Mouse (Mus musculus) embryonic facial prominence, embryonic 12.5 days (tissue): ENCODE measurements around the gene Ubxn1. TPM values are rescaled to one million over a fixed set of nuclear protein-coding genes. Genes with fewer than 3 reads are reported as not detected.
"Not testable (repeated sequence)": the region's sequence is repeated elsewhere in the genome, so short reads cannot be mapped to it uniquely, and the experiment has no call there.

Source experiments
- ATAC-seq: fragments of 200-750 bp; cut with Nextera tagmentation; 2 replicates; pipeline ENCODE4 v1.8.0; 2017; ENCODE audit not compliant: insufficient number of reproducible peaks, insufficient read depth, low FRiP score, low TSS enrichment
- H3K27ac ChIP-seq: fragments of 300-500 bp; sonication (generic); 2 replicates; pipeline ENCODE4 v1.5.1; 2016; ENCODE audit warnings: mild to moderate bottlenecking
- H3K27me3 ChIP-seq: fragments of 300-500 bp; sonication (generic); 2 replicates; pipeline ENCODE4 v1.6.1; 2016; ENCODE audit warnings: mild to moderate bottlenecking, moderate library complexity
- H3K36me3 ChIP-seq: fragments of 300-500 bp; sonication (generic); 2 replicates; pipeline ENCODE4 v1.6.1; 2016; ENCODE audit warnings: mild to moderate bottlenecking
- H3K4me1 ChIP-seq: fragments of 300-500 bp; sonication (generic); 2 replicates; pipeline ENCODE4 v1.6.1; 2016
- H3K4me2 ChIP-seq: fragments of 300-500 bp; sonication (generic); replicated peaks from 2 replicates; pipeline ENCODE4 v1.6.1; 2016; ENCODE audit warnings: mild to moderate bottlenecking, moderate library complexity
- H3K4me3 ChIP-seq: fragments of 300-500 bp; sonication (generic); 2 replicates; pipeline ENCODE4 v1.5.1; 2016; ENCODE audit warnings: mild to moderate bottlenecking
- H3K9ac ChIP-seq: fragments of 300-500 bp; sonication (generic); 2 replicates; pipeline ENCODE4 v1.6.1; 2016; ENCODE audit warnings: mild to moderate bottlenecking, moderate library complexity
- H3K9me3 ChIP-seq: fragments of 300-500 bp; sonication (generic); 2 replicates; pipeline ENCODE4 v1.6.1; 2016; ENCODE audit warnings: mild to moderate bottlenecking, moderate library complexity
- WGBS: fragments of 180-500 bp; shearing (Covaris S2); methylation state at CpG from one replicate; pipeline ENCODE4 v1.1.7; 2016; 5-methylcytosine and 5-hydroxymethylcytosine counted together
- polyA plus RNA-seq: library from polyadenylated mRNA; unstranded; fragments of >200 nt; fragmentation: Nextera tagmentation; extraction: Ambion mirVana; gene quantifications from 2 replicates; pipeline ENCODE4 v1.2.1, GENCODE M21; 2016

The Ubxn1 gene
- polyA plus RNA-seq, 1 experiment from 2014 or later, result 189 TPM

DNA sequence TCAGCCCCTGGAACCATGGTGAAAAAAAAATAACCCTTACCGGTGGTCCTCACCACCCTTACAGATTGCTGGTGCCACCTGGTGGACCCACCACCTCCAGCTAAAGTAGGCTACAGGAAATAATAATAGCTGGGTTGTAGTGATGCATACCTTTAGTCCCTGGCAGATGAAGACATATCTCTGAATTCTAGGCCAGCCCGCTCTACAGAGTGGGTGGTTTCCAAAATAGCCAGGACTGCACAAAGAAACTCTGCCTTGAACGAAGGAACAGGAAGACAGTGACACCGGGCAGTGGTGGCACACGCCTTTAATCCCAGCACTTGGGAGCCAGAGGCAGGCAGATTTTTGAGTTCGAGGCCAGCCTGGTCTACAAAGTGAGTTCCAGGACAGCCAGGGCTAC lies 7.0 kb upstream of the Ubxn1 start:
- Histone ChIP-seq H3K4me3 (no peak overlapping the region), H3K4me2 (no peak overlapping the region), H3K9me3 (no peaks in the 10 kb centered on the region), H3K27ac (no peak overlapping the region), H3K4me1 (no peaks in the 10 kb centered on the region), H3K36me3 (no peaks in the 10 kb centered on the region), H3K27me3 (no peaks in the 10 kb centered on the region), H3K9ac (no peak overlapping the region)
- ATAC-seq, result no peak
- 85% methylated on average over 6 of the region's 6 CpGs for WGBS

DNA sequence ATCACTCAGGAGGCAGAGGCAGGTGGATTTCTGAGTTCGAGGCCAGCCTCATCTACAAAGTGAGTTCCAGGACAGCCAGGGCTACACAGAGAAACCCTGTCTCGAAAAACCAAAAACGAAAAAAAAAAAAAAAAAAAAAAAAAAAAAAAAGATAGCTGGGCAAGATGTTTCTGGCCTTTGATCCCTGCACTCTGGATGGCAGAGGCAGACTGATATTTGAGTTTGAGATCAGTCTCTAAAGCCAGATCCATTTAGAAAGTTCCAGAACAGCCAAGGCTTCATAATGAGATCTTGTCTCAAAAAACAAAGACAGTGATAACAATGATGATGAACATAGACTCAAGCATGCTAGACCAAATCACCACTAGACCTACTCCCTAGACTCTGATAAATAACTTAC lies 915 bp upstream of the Ubxn1 start:
- Histone ChIP-seq H3K36me3 (peaks cover 23% of the 10 kb centered on the region), H3K4me2 (peak overlapping the region; percentile 88; the same call in 1 of the 2 replicates), H3K4me3 (peak overlapping the region; percentile 98; the same call in 1 of the 2 replicates)
- ATAC-seq, H3K27me3 ChIP-seq, H3K9me3 ChIP-seq, H3K4me1 ChIP-seq, H3K9ac ChIP-seq, H3K27ac ChIP-seq: not testable (repeated sequence)
- 63% methylated on average over 3 of the region's 3 CpGs for WGBS

DNA sequence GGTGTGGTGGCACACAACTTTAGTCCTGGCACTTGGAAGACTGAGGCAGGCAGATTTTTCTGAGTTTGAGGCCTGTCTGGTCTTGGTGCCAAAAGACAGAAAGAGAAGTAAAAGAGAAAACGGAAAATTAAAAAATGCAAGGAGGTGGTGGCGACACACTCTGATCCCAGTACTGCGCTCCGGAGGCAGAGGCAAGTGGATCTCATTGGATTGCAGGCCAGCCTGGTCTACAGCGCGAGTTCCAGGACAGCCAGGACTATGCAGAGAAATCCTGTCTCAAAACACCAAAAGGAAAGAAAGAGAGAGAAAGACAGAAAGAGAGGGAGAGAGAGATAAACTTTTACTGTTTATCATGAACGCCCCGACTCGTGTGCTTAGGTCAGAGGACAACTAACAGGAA lies 458 bp upstream of the Ubxn1 start:
- ATAC-seq, result no peak; the same call in 1 of the 2 replicates

DNA sequence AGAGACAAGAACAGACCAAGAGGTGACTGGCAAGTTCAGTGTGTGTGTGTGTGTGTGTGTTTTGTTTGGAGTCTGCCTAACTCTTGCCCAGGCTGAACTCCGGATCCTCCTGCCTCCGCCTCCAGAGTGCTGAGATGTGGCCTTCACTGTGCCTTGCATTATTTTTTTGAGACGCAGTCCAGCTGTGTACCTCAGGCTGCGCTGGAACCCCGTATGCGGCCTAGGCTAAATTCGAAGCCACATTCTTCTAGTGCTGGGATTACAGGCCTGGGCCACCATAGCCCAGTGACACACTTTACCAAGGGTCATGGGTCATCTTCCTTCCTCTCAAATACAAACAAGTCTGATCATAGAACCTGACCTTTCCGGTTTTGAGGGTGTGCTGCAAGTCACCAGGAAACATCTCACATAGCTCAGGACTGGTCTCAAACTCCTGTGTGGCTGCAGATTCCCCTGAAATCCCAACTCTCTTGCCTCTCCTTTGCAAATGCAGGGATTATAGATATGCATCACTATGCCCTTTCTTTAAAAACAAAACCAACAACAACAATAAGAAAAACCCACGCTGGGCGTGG lies 1.1 kb downstream of the Ubxn1 start:
- 70% methylated on average over 10 of the region's 10 CpGs for WGBS
- Histone ChIP-seq H3K4me2 (peak overlapping the region; percentile 88), H3K9ac (peak overlapping the region; percentile 98), H3K27me3 (no peaks in the 10 kb centered on the region), H3K9me3 (no peaks in the 10 kb centered on the region), H3K27ac (no peak overlapping the region), H3K36me3 (peaks cover 42% of the 10 kb centered on the region), H3K4me3 (peak overlapping the region; percentile 98), H3K4me1 (peaks cover 7% of the 10 kb centered on the region)
- ATAC-seq, result no peak

More for the DNA sequence above, 458 bp upstream of the Ubxn1 start:
- peaks cover 7% of the 10 kb centered on the region for H3K4me1 ChIP-seq
- no peaks in the 10 kb centered on the region for H3K9me3 ChIP-seq
- H3K4me3 ChIP-seq, result peak overlapping the region; percentile 98
- peak overlapping the region; percentile 84 for H3K27ac ChIP-seq
- no peaks in the 10 kb centered on the region for H3K27me3 ChIP-seq
- peak overlapping the region; percentile 88 for H3K4me2 ChIP-seq
- H3K36me3 ChIP-seq, result peaks cover 28% of the 10 kb centered on the region
- 56% methylated on average over 9 of the region's 9 CpGs for WGBS
- peak overlapping the region; percentile 98 for H3K9ac ChIP-seq

DNA sequence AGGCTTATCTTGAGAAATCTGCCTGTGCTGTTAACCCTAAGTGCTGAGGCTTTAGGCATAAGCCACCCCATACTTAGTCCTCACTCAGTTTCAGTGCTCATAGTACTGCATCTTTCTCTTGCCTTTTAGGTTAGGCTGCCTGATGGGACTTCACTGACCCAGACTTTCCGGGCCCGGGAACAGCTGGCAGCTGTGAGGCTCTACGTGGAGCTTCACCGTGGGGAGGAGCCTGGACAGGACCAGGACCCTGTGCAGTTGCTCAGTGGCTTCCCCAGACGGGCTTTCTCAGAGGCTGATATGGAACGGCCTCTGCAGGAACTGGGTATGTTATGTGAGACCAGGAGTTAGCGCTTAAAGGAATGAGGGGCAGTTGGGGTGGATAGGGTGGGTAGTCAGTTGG lies 3.7 kb downstream of the Ubxn1 start:
- H3K4me3 ChIP-seq, result no peak overlapping the region
- WGBS, result 95% methylated on average over 7 of the region's 7 CpGs
- H3K9ac ChIP-seq, result no peak overlapping the region
- no peaks in the 10 kb centered on the region for H3K27me3 ChIP-seq
- peaks cover 45% of the 10 kb centered on the region for H3K36me3 ChIP-seq
- peaks cover 14% of the 10 kb centered on the region for H3K4me1 ChIP-seq
- H3K9me3 ChIP-seq, result no peaks in the 10 kb centered on the region
- ATAC-seq, result no peak
- no peak overlapping the region for H3K27ac ChIP-seq
- H3K4me2 ChIP-seq, result no peak overlapping the region

DNA sequence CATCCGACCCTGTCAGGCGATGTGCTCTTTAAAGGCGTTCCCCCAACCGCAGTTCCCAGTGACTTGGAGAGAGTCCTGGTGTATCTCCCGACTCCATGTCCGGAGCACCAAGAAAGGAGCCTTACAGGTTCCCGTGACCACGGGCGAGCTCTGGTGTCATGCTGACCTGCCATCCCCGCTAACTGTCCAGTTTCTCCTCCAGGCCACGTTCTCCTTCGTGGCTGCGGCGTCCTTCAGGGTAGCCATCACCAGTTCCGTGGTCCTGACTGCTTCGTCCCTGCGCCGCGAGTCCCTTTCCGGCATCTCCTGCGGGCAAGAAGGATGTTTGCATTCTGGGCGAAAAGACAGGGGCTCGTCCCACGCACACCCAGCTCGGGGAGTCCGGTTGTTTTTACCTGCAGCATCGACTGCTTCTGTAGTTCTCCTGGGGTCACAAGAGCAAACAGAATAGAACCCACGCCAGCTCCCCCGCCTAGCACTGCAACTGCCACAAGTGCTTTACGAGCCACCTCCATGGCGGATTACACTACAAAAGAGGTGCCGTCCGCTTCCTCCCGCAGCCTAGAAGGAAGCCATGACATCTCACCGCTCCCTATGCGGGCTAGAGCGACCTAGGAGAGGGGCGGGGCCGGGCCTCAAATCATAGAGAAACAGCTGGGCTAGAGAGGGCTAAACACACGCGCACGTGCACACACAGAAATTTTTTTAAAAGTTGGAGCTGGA lies 9.2 kb downstream of the Ubxn1 start, which contains the start of gene Uqcc3:
Gene Uqcc3 (minus strand): TSS at position 613 of the 723 bp plus-strand sequence.
- Histone ChIP-seq H3K27ac (peak within 1 kb of the TSS; percentile 71), H3K4me1 (peaks cover 9% of the 10 kb centered on the region; the same call in 1 of the 2 replicates), H3K9ac (peak within 1 kb of the TSS; percentile 89), H3K9me3 (no peaks in the 10 kb centered on the region), H3K4me2 (peak within 1 kb of the TSS; percentile 82), H3K36me3 (peaks cover 21% of the 10 kb centered on the region), H3K27me3 (no peaks in the 10 kb centered on the region), H3K4me3 (peak within 1 kb of the TSS; percentile 68)
- under 1% methylated on average over 42 of the region's 42 CpGs for WGBS
- peak; percentile 95 for ATAC-seq

DNA sequence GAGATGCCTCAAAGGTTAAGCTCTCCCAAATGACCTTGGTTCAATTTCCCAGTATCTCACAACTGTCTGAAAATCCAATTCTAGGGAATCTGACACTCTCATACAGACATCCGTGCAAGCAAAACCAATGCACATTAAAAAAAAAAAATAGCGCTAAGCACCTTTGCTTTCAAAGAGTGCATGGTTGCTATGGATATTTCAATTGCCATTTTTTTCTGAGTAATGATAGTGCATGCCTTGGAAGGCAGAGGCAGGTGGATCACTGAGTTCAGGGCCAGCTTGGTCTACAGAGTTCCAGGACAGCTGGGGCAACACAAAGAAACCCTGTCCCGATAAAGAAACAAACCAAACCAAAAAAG lies 9.7 kb downstream of the Ubxn1 start:
- Histone ChIP-seq H3K9me3 (no peaks in the 10 kb centered on the region), H3K27ac (no peak overlapping the region), H3K27me3 (no peaks in the 10 kb centered on the region), H3K9ac (peak overlapping the region; percentile 89), H3K4me1 (peaks cover 9% of the 10 kb centered on the region; the same call in 1 of the 2 replicates), H3K36me3 (peaks cover 16% of the 10 kb centered on the region), H3K4me3 (peak overlapping the region; percentile 68), H3K4me2 (peak overlapping the region; percentile 82)
- 20% methylated on average over 3 of the region's 3 CpGs for WGBS
- ATAC-seq, result no peak

DNA sequence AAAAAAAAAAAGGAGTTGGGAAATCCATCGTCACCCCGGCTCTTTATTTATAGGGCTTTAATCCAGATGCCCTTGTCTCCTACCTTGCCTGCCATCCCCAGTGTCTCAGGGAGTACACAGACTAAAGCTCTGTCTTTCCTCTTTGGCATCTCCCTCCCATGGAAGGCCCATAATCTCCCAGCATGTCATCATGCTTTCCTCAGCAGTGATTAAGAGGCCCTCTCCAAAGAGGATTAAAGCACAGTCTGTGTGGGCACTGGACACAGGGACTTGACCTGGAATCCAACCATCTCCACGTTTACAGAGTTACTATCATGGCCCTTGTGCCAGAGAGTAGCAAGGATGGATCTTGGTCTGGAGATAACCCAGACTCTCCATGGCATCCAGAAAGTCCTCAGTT lies 12.3 kb downstream of the Ubxn1 start, which contains the start of the genes Lbhd1 and Gm49403:
Gene Lbhd1 (plus strand): TSS at position 117 of the 400 bp plus-strand sequence.
Gene Gm49403 (plus strand): TSS at position 315 of the 400 bp plus-strand sequence.
- WGBS, result 78% methylated on average over 3 of the region's 3 CpGs

DNA sequence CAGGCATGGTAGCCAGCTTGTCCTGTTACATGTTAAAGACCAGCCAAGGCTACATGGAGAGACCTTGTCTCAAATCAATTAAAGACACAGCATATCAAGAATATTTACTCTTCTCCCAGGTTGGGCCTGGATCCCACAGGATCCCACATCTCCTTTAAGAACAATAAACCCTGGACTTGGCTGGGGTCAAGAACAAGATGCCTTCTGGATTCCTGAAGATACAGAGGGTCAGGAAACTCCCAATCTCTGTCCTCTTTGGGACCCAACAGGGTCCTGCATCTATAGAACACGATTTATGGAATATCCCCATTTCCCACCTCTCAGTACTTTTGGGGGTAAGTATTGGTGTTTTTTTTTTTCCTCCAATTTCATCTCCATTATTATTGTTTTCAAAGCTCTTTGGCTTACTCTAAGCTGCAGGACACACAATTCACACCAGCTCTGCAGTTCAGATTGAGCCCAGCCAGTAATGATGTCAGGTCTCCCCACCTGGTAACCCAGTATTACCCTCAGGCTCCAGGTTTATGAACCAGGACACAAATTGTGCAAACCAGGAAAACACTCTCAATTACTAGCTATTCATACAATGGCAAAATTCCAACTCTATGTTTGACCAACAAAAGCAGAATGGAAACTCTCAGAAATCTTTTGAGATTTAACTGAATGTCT lies 15.8 kb downstream of the Ubxn1 start:
- Histone ChIP-seq H3K4me1 (peaks cover 10% of the 10 kb centered on the region; the same call in 1 of the 2 replicates), H3K36me3 (peaks cover 14% of the 10 kb centered on the region), H3K4me3 (peak overlapping the region; percentile 69; the same call in 1 of the 2 replicates), H3K27me3 (no peaks in the 10 kb centered on the region), H3K9me3 (no peaks in the 10 kb centered on the region), H3K4me2 (peak overlapping the region; percentile 81), H3K9ac (no peak overlapping the region), H3K27ac (peak overlapping the region; percentile 85; the same call in 1 of the 2 replicates)
- 35% methylated on average over 1 of the region's 1 CpGs for WGBS
- no peak for ATAC-seq

More for the DNA sequence above, 12.3 kb downstream of the Ubxn1 start, which contains the start of the genes Lbhd1 and Gm49403:
- Histone ChIP-seq H3K4me1 (peaks cover 16% of the 10 kb centered on the region; the same call in 1 of the 2 replicates), H3K36me3 (no peaks in the 10 kb centered on the region), H3K4me3 (no peak within 1 kb of the TSS), H3K9me3 (no peaks in the 10 kb centered on the region), H3K4me2 (no peak within 1 kb of the TSS), H3K27ac (no peak within 1 kb of the TSS), H3K9ac (no peak within 1 kb of the TSS), H3K27me3 (no peaks in the 10 kb centered on the region)
- ATAC-seq, result no peak

DNA sequence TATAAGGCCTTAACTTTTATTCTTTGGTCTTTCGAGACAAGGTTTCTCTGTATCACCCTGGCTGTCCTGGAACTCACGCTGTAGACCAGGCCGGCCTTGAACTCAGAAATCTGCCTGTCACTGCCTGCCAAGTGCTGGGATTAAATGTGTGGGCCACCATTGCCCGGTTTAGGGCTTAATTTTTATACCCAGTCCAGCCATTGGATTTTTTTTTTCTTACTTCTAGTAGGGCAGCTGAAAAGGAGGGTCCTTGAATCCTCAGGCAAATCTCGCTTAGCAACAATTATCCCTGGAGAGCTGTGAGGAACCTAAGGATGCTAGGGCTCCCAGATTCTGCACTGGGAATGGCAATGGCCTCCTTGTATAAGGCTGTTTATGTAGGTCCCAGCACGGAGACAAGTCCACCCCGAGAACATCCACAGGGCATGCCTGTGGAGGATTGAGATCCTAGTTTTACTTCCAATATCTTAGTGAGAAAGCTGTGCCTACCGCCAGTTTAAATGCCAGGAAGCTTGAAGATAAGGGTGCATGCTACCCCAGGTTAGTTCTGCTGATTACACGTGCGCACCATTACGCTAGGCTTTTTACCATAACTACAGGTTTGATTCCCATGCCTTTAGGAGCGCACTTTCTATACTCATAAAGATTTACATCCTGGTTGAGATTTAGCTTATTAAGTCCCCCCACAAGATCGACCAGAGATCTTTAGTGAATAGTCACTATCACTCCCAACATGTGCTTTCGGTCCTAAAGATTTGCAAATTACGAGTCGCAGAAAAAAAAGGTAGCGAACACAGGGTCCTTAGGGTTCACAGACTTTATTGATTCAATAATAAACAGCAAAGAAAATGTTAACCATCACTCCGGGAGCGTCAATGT lies 16.5 kb downstream of the Ubxn1 start:
- peaks cover 10% of the 10 kb centered on the region; the same call in 1 of the 2 replicates for H3K4me1 ChIP-seq
- ATAC-seq, result no peak
- H3K27me3 ChIP-seq, result no peaks in the 10 kb centered on the region
- H3K4me2 ChIP-seq, result peak overlapping the region; percentile 81
- 17% methylated on average over 19 of the region's 19 CpGs for WGBS
- peak overlapping the region; percentile 85 for H3K27ac ChIP-seq
- peaks cover 14% of the 10 kb centered on the region for H3K36me3 ChIP-seq
- peak overlapping the region; percentile 85 for H3K9ac ChIP-seq
- peak overlapping the region; percentile 69 for H3K4me3 ChIP-seq
- no peaks in the 10 kb centered on the region for H3K9me3 ChIP-seq
